ENCODE assay signal across 8 mouse cellular contexts in the genomic region with DNA sequence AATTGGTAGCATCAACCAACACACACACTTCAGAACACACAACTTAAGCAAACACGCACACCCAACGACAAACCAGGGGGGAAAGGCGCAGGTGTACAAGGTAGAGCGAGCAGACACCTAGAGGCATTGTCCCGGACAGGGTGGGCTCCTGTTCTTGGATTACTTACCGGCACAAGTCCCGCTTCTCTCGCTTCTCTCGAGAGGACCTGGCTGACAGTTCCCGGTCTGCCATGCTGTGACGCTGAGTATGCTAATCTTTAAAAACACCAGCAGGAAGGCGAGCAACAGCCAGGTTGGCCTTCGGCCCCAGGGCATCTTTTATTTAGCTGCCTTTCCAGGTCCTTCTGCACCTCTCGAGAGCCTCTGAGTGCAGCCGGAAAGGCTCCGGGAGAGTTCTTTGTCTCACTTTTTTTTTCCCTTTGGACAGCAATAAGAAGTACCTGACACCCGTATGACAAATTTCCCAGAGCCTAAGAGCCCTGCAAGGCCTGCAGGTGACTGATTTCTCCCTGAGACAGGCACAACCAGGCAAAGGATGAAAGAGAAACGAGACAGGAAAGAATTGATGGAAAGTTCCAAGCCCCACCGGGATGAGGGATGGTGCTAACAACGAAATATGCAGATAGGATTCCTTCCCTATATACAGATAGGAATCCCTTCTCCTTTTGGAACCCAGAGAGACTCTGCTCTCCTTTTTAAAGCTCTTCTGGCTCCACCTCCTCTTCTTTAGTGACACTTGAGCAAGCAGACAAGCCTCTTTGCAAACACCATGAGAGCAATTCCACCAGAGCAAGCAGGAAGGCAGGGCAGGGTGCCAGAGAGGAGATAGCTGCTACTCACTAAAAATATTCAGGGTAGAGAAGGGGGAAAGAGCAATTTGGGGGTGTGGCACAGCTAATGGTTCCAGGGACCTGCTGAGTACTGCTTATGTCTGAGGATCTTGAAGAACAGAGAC. TPM values are rescaled to one million over a fixed set of nuclear protein-coding genes. Genes with fewer than 3 reads are reported as not detected.
DNase-seq lines count a peak whose midpoint lies in the region; ATAC-seq lines count a peak whose summit lies in the region.

Egf (minus strand) TSS at position 667 of the 955 bp plus-strand sequence.

- DNase-seq in frontal cortex, postnatal 14 days (ENCODE audit: low spot score in 2 of 2), result no peak
- DNase-seq in limb, embryonic 10.5 days (ENCODE audit: low spot score), result peak; percentile 39
- DNase-seq in thymus, adult 18-20 months, result no peak
- no peak for DNase-seq in natural killer cell, adult 2 months (ENCODE audit: low spot score in 2 of 2)

- H3K36me3 ChIP-seq in forebrain, embryonic 16.5 days (ENCODE audit: control insufficient read depth, insufficient read depth), result no peaks in the 10 kb centered on the region
- H3K36me3 ChIP-seq in limb, embryonic 10.5 days, result no peaks in the 10 kb centered on the region
- H3K36me3 ChIP-seq in midbrain, embryonic 13.5 days, result no peaks in the 10 kb centered on the region

- H3K27me3 ChIP-seq in forebrain, embryonic 16.5 days (replicated peaks; ENCODE audit: control insufficient read depth, insufficient read depth, low read length), result no peaks in the 10 kb centered on the region
- peaks cover 44% of the 10 kb centered on the region for H3K27me3 ChIP-seq in limb, embryonic 10.5 days (ENCODE audit: low read depth, poor library complexity, severe bottlenecking)
- peaks cover 5% of the 10 kb centered on the region; the same call in 1 of the 2 replicates for H3K27me3 ChIP-seq in midbrain, embryonic 13.5 days

- H3K9me3 ChIP-seq in forebrain, embryonic 16.5 days (ENCODE audit: control insufficient read depth, low read length), result no peaks in the 10 kb centered on the region
- H3K9me3 ChIP-seq in limb, embryonic 10.5 days (replicated peaks), result no peaks in the 10 kb centered on the region
- H3K9me3 ChIP-seq in midbrain, embryonic 13.5 days, result peaks cover 6% of the 10 kb centered on the region; the same call in 1 of the 2 replicates

- H3K4me1 ChIP-seq in forebrain, embryonic 16.5 days (replicated peaks; ENCODE audit: control insufficient read depth, insufficient read depth, low read length), result peaks cover 8% of the 10 kb centered on the region
- H3K4me1 ChIP-seq in limb, embryonic 10.5 days, result peaks cover 13% of the 10 kb centered on the region
- peaks cover 16% of the 10 kb centered on the region for H3K4me1 ChIP-seq in midbrain, embryonic 13.5 days (replicated peaks)

- H3K9ac ChIP-seq in forebrain, embryonic 16.5 days (replicated peaks; ENCODE audit: low read depth, low read length), result peak within 1 kb of the TSS; percentile 40
- H3K9ac ChIP-seq in midbrain, embryonic 13.5 days (replicated peaks), result peak within 1 kb of the TSS; percentile 51

- peak within 1 kb of the TSS; percentile 64 for H3K4me2 ChIP-seq in forebrain, embryonic 16.5 days (ENCODE audit: low read length)
- peak within 1 kb of the TSS; percentile 55 for H3K4me2 ChIP-seq in midbrain, embryonic 13.5 days (replicated peaks)

- peak; percentile 76 for ATAC-seq in frontal cortex, adult (ENCODE audit: low TSS enrichment)
- ATAC-seq in forebrain, embryonic 16.5 days, result peak; percentile 54
- peak; percentile 32 to 56; a peak in 1 of 4 replicates for ATAC-seq in hematopoietic stem cell, adult 5-6 weeks (replicated peaks in 1 of 2; ENCODE audit: insufficient read depth in 1 of 2, low FRiP score in 2 of 2, low TSS enrichment in 1 of 2, low read depth in 1 of 2, poor library complexity in 2 of 2, severe bottlenecking in 2 of 2)
- ATAC-seq in midbrain, embryonic 13.5 days, result peak; percentile 62; the same call in 1 of the 2 replicates

- WGBS in forebrain, embryonic 16.5 days, result 8% methylated on average over 20 of the region's 20 CpGs
- WGBS in limb, embryonic 10.5 days, result 11% methylated on average over 20 of the region's 20 CpGs
- 10% methylated on average over 20 of the region's 20 CpGs for WGBS in midbrain, embryonic 13.5 days

- H3K27ac ChIP-seq in forebrain, embryonic 16.5 days (ENCODE audit: low read length), result no peak within 1 kb of the TSS
- H3K27ac ChIP-seq in limb, embryonic 10.5 days, result no peak within 1 kb of the TSS
- H3K27ac ChIP-seq in midbrain, embryonic 13.5 days, result no peak within 1 kb of the TSS

- H3K4me3 ChIP-seq in forebrain, embryonic 16.5 days (replicated peaks; ENCODE audit: low read length), result peak within 1 kb of the TSS; percentile 36
- H3K4me3 ChIP-seq in limb, embryonic 10.5 days, result peak within 1 kb of the TSS; percentile 40
- peak within 1 kb of the TSS; percentile 28 for H3K4me3 ChIP-seq in midbrain, embryonic 13.5 days (replicated peaks)

RNA-seq across cellular contexts. Expression of gene Egf, which starts in this region (rescaled TPM):
- 1.4 and 3.0 TPM in 2 replicates for polyA plus RNA-seq in forebrain, embryonic 16.5 days (2015; fragmentation: Nextera tagmentation; extraction: Ambion mirVana)
- total RNA-seq in hematopoietic stem cell, adult 5-6 weeks (2017), result 0.94 and 1.8 TPM in 2 replicates
- polyA plus RNA-seq in limb, embryonic 10.5 days (2016; fragmentation: Nextera tagmentation; extraction: Ambion mirVana), result 1.4 and 1.6 TPM in 2 replicates
- 1.9 TPM in 2 replicates for polyA plus RNA-seq in midbrain, embryonic 13.5 days (2015; fragmentation: Nextera tagmentation; extraction: Ambion mirVana)
